Mouse (Mus musculus) lung, embryonic 14.5 days (tissue): ENCODE data around the gene Slc26a10. TPM values are rescaled to one million over a fixed set of nuclear protein-coding genes. Genes with fewer than 3 reads are reported as not detected.
"Not testable (repeated sequence)": the region's sequence is repeated elsewhere in the genome, so short reads cannot be mapped to it uniquely, and the experiment has no call there.

Experiments used
- ATAC-seq: fragments of 200-750 bp; cut with Nextera tagmentation; 2 replicates; pipeline ENCODE4 v1.8.0; 2017; ENCODE audit warnings: mild to moderate bottlenecking, moderate TSS enrichment, moderate library complexity; ENCODE audit not compliant: insufficient read depth
- DNase-seq: peaks from one replicate; pipeline ENCODE4 v3.0.0-alpha.2; 2015
- H3K27ac ChIP-seq: fragments of 300-500 bp; sonication (generic); 2 replicates; pipeline ENCODE4 v1.5.1; 2014; ENCODE audit warnings: low read depth, mild to moderate bottlenecking, moderate library complexity
- H3K27me3 ChIP-seq: fragments of 300-500 bp; sonication (generic); 2 replicates; pipeline ENCODE4 v1.6.1; 2014; ENCODE audit warnings: low read length, control low read depth; ENCODE audit not compliant: insufficient read depth
- H3K36me3 ChIP-seq: fragments of 300-500 bp; sonication (generic); 2 replicates; pipeline ENCODE4 v1.6.1; 2014; ENCODE audit warnings: control low read depth; ENCODE audit not compliant: insufficient read depth
- H3K4me1 ChIP-seq: fragments of 300-500 bp; sonication (generic); 2 replicates; pipeline ENCODE4 v1.6.1; 2014; ENCODE audit warnings: antibody characterized with exemption, control low read depth; ENCODE audit not compliant: insufficient read depth
- H3K4me2 ChIP-seq: fragments of 300-500 bp; sonication (generic); 2 replicates; pipeline ENCODE4 v1.6.1; 2014; ENCODE audit warnings: mild to moderate bottlenecking
- H3K4me3 ChIP-seq: fragments of 300-500 bp; sonication (generic); 2 replicates; pipeline ENCODE4 v1.5.1; 2014; ENCODE audit warnings: low read depth, low read length
- H3K9ac ChIP-seq: fragments of 300-500 bp; sonication (generic); 2 replicates; pipeline ENCODE4 v1.6.1; 2014
- H3K9me3 ChIP-seq: fragments of 300-500 bp; sonication (generic); 2 replicates; pipeline ENCODE4 v1.6.1; 2016; ENCODE audit warnings: low read depth, low read length, control low read depth
- CTCF ChIP-seq: IDR thresholded peaks from 2 replicates; pipeline ENCODE4 v1.5.1; 2016; ENCODE audit warnings: antibody characterized with exemption, low read depth
- WGBS: fragments of 180-500 bp; shearing (Covaris S2); extraction: QIAGEN DNeasy Blood & Tissue Kit; methylation state at CpG from one replicate; pipeline ENCODE4 v1.1.7; 2014; 5-methylcytosine and 5-hydroxymethylcytosine counted together
- polyA plus RNA-seq: library from polyadenylated mRNA; unstranded; fragments of >200 nt; fragmentation: Nextera tagmentation; extraction: Ambion mirVana; gene quantifications from 2 replicates; pipeline ENCODE4 v1.2.1, GENCODE M21; 2014

The Slc26a10 gene
- polyA plus RNA-seq, 1 experiment from 2014 or later: 0.09 TPM

DNA sequence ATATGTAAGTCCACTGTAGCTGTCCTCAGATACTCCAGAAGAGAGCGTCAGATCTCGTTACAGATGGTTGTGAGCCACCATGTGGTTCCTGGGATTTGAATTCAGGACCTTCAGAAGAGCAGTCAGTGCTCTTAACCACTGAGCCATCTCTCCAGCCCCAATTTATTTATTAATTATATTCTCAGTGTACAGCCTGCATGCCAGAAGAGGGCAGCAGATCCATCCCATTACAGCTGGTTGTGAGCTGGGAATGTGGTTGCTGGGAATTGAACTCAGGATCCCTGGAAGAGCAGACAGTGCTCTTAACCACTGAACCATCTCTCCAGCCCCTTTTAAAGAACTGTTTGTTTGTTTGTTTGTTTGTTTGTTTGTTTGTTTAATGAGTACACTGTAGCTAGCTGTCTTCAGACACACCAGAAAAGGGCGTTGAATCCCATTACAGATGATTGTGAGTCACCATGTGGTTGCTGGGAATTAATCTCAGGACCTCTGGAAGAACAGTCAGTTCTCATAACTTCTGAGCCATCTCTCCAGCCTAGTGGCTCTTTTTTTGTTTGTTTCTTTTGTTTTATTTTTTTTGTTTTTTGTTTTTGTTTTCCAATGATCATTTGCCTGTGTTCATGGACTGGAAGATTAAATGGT lies 45.9 kb downstream of the Slc26a10 start:
- 56% methylated on average over 3 of the region's 3 CpGs for WGBS
- not testable (repeated sequence) for H3K9ac ChIP-seq, ATAC-seq, H3K36me3 ChIP-seq, H3K4me2 ChIP-seq, H3K27me3 ChIP-seq, H3K4me1 ChIP-seq, H3K4me3 ChIP-seq, H3K27ac ChIP-seq, H3K9me3 ChIP-seq
- TF ChIP-seq CTCF: peak; percentile 46
- peak; percentile 30 for DNase-seq

DNA sequence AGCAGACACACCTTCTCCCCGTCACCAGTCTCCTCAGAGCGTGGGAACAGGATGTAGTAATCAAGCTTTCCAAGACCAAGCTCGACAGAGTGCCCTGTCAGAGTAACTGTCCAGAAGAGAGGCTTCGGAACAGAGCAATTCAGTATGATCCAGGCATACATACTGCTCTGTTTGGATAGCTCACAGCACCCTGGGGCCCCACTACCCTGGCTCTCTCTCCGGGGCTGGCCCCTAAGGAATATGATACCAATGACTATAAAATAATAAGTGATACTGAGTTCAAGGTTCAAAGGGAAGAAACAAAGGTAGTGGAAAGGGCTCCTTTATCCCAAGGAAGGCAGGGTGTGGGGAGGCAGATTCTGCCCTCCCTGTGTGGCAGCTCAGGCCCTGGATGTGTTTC lies 48.0 kb downstream of the Slc26a10 start:
- Histone ChIP-seq H3K4me1 (no peaks in the 10 kb centered on the region), H3K9ac (no peak overlapping the region), H3K4me3 (no peak overlapping the region), H3K36me3 (no peaks in the 10 kb centered on the region), H3K27me3 (no peaks in the 10 kb centered on the region), H3K4me2 (no peak overlapping the region), H3K9me3 (no peaks in the 10 kb centered on the region), H3K27ac (no peak overlapping the region)
- TF ChIP-seq CTCF: no peak
- DNase-seq: no peak
- WGBS: 41% methylated on average over 5 of the region's 5 CpGs
- ATAC-seq: no peak

- Histone ChIP-seq H3K9me3 (no peaks in the 10 kb centered on the region), H3K4me1 (no peaks in the 10 kb centered on the region), H3K9ac (no peak overlapping the region), H3K27me3 (no peaks in the 10 kb centered on the region), H3K4me2 (no peak overlapping the region), H3K36me3 (no peaks in the 10 kb centered on the region), H3K27ac (no peak overlapping the region), H3K4me3 (no peak overlapping the region)
- ATAC-seq (no peak), DNase-seq (peak; percentile 8)
- no peak for TF ChIP-seq CTCF
- 71% methylated on average over 4 of the region's 4 CpGs for WGBS
Observed at GRCm38 (mm10) chr10:127129431-127129830, 51.0 kb downstream of the Slc26a10 start.

GRCm38 (mm10) chr10:127127711-127128279 lies 52.6 kb downstream of the Slc26a10 start:
- ATAC-seq: no peak

DNA sequence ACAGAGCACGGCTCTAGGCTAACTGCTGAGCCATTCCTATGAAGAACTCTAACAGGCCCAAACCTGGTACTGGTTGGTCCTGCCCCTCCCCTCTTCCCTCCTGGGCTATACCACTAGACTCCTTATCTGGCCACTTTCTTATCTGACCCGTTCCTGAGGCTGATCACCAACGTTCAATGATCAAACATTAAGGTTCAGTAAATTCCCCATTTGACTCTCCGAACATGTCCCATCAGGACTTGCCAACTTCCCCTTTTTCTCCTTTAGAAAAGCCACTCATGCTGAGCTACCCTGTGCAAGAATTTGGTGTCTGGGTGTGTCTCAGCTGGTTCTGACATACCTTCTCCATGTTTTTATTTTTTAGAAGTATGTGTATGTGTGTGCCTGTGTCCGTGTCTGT lies 53.9 kb downstream of the Slc26a10 start:
- no peak overlapping the region for H3K4me3 ChIP-seq
- no peak overlapping the region for H3K4me2 ChIP-seq
- no peaks in the 10 kb centered on the region for H3K27me3 ChIP-seq
- no peaks in the 10 kb centered on the region for H3K36me3 ChIP-seq
- TF ChIP-seq CTCF: no peak
- H3K9me3 ChIP-seq: no peaks in the 10 kb centered on the region
- no peak for DNase-seq
- WGBS: 64% methylated on average over 5 of the region's 5 CpGs
- no peak overlapping the region for H3K27ac ChIP-seq
- H3K4me1 ChIP-seq: no peaks in the 10 kb centered on the region; the same call in 1 of the 2 replicates
- no peak for ATAC-seq
- no peak overlapping the region for H3K9ac ChIP-seq

More at GRCm38 (mm10) chr10:127127711-127128279, 52.6 kb downstream of the Slc26a10 start:
- no peak for DNase-seq
- Histone ChIP-seq H3K4me1 (no peaks in the 10 kb centered on the region; the same call in 1 of the 2 replicates), H3K4me3 (no peak overlapping the region), H3K27ac (no peak overlapping the region), H3K9ac (no peak overlapping the region), H3K4me2 (no peak overlapping the region), H3K27me3 (no peaks in the 10 kb centered on the region), H3K36me3 (no peaks in the 10 kb centered on the region), H3K9me3 (no peaks in the 10 kb centered on the region)
- no peak for TF ChIP-seq CTCF
- 64% methylated on average over 7 of the region's 7 CpGs for WGBS

- WGBS: 72% methylated on average over 9 of the region's 9 CpGs
- H3K27me3 ChIP-seq: no peaks in the 10 kb centered on the region
- no peak for ATAC-seq
- TF ChIP-seq CTCF: peak; percentile 52
- H3K4me1 ChIP-seq: peaks cover under 1% of the 10 kb centered on the region; the same call in 1 of the 2 replicates
- no peak overlapping the region for H3K4me2 ChIP-seq
- no peak overlapping the region for H3K9ac ChIP-seq
- no peaks in the 10 kb centered on the region for H3K9me3 ChIP-seq
- H3K4me3 ChIP-seq: no peak overlapping the region
- peak; percentile 58 for DNase-seq
- no peaks in the 10 kb centered on the region for H3K36me3 ChIP-seq
- H3K27ac ChIP-seq: no peak overlapping the region
Observed at GRCm38 (mm10) chr10:127125210-127126001, 55.0 kb downstream of the Slc26a10 start.

DNA sequence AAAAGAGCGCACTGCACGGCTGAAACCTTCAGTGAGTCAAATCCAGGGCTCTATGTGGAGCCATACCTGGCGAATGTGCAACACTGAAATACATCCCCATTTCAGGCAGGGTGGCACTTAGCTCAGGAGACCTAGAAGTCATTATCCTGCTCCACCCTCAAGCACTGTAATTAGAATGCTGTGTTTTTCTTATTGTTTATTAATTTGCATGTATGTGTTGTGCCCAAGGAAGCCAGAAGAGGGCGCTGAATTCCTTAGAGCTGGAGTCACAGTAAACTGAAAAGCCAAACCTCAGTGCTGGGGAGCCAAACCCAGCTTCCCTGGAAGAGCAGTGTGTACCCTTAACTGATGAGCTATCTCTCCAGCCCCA lies 57.0 kb downstream of the Slc26a10 start:
- no peaks in the 10 kb centered on the region for H3K9me3 ChIP-seq
- 9% methylated on average over 4 of the region's 4 CpGs for WGBS
- peak overlapping the region; percentile 23 for H3K4me3 ChIP-seq
- peaks cover 3% of the 10 kb centered on the region; the same call in 1 of the 2 replicates for H3K4me1 ChIP-seq
- H3K27ac ChIP-seq: no peak overlapping the region
- no peak overlapping the region for H3K9ac ChIP-seq
- H3K4me2 ChIP-seq: peak overlapping the region; percentile 60
- no peak for ATAC-seq
- peak; percentile 86 for DNase-seq
- TF ChIP-seq CTCF: peak; percentile 69
- peaks cover 10% of the 10 kb centered on the region; the same call in 1 of the 2 replicates for H3K36me3 ChIP-seq
- H3K27me3 ChIP-seq: no peaks in the 10 kb centered on the region
